Mouse (Mus musculus) mouse embryonic stem cell (cell line): Measurements from ENCODE around the gene Pdzrn4.

ENCODE experiments used
- in situ Hi-C, 2 experiments: fragments of 300-500 bp; cut with MboI; formaldehyde crosslinking; loops; 1 replicate in 1 of 2; 3 replicates in 1 of 2; pipeline ENCODE4 v1.14.3; 2019 to 2020; ENCODE audit warnings: low sequenced_read_pairs in 2 of 2, low pct_unique_long_range_greater_than_20kb in 1 of 2, mixed read lengths in 1 of 2; ENCODE audit not compliant: unreplicated experiment in 1 of 2

Pdzrn4 gene

GRCm38 (mm10) chr15:92788036-92788435 is 391.4 kb downstream of the Pdzrn4 start:
- in situ Hi-C loops, result no loop called here

GRCm38 (mm10) chr15:92794275-92794674 is 397.6 kb downstream of the Pdzrn4 start:
- in situ Hi-C loops, result no loop called here

GRCm38 (mm10) chr15:92805934-92806333 is 409.3 kb downstream of the Pdzrn4 start:
- in situ Hi-C loops, result no loop called here

GRCm38 (mm10) chr15:92806352-92806751 is 409.7 kb downstream of the Pdzrn4 start:
- in situ Hi-C loops, result no loop called here
